Mouse (Mus musculus): ENCODE measurements around the gene E2f8. TPM values are rescaled to one million over a fixed set of nuclear protein-coding genes. Genes with fewer than 3 reads are reported as not detected.

The E2f8 gene
- 0.12 and 0.28 TPM in 2 replicates for polyA plus RNA-seq (2012; rRNA removed)

DNA sequence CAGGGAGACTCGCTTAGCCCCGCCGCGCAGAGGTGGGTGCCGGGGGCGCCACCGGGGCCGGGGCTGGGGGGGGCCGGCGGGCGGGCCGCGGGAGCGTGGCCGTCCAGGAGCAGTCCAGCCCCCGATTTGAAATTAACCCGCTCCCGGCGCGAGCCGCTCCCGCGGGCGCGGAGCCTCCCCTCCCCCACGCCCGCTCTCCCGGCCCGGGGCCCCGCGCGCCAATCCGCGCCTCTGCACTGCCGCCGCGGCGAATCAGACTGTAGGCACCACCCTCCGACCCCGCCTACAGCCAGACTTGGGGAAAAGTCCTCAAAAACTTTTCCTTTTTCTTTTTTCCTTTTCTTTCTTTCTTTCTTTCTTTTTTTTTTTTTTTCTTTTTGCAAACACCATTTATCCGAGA, at the start of gene E2f8:
TSS of gene E2f8 (minus strand) at position 111 of the 400 bp plus-strand sequence.
- Histone ChIP-seq H3K27ac (ENCODE audit: insufficient read depth, low read depth, low read length) (no peak within 1 kb of the TSS), H3K4me3 (ENCODE audit: insufficient read depth, low read depth, low read length) (peak within 1 kb of the TSS; percentile 52), H3K36me3 (ENCODE audit: control insufficient read depth, insufficient read depth, low read length) (no peaks in the 10 kb centered on the region), H3K4me1 (ENCODE audit: control insufficient read depth, insufficient read depth, low read length) (peaks cover 3% of the 10 kb centered on the region; the same call in 1 of the 2 replicates), H3K27me3 (replicated peaks; ENCODE audit: control insufficient read depth, insufficient read depth, low read length) (no peaks in the 10 kb centered on the region)
- WGBS: under 1% methylated on average over 41 of the region's 41 CpGs
- DNase-seq: peak; percentile 82
- TF ChIP-seq CTCF (conservative IDR thresholded peaks at IDR 0.05; ENCODE audit: insufficient read depth, insufficient read length, low read depth, low read length) (no peak), POLR2A (IDR thresholded peaks at IDR 0.05; ENCODE audit: low read depth, low read length) (no peak)

- Histone ChIP-seq H3K27ac (ENCODE audit: insufficient read depth, low read depth, low read length) (no peak overlapping the region), H3K4me1 (ENCODE audit: control insufficient read depth, insufficient read depth, low read length) (no peaks in the 10 kb centered on the region), H3K36me3 (ENCODE audit: control insufficient read depth, insufficient read depth, low read length) (no peaks in the 10 kb centered on the region), H3K27me3 (replicated peaks; ENCODE audit: control insufficient read depth, insufficient read depth, low read length) (no peaks in the 10 kb centered on the region), H3K4me3 (ENCODE audit: insufficient read depth, low read depth, low read length) (no peak overlapping the region)
- 34% methylated on average over 5 of the region's 5 CpGs for WGBS
- peak; percentile 83 for DNase-seq
- no peak; the same call in 1 of the 2 replicates for TF ChIP-seq CTCF (conservative IDR thresholded peaks at IDR 0.05; ENCODE audit: insufficient read depth, insufficient read length, low read depth, low read length)
- TF ChIP-seq POLR2A (IDR thresholded peaks at IDR 0.05; ENCODE audit: low read depth, low read length): no peak
Measured at GRCm38 (mm10) chr7:48930399-48930798, 49.0 kb upstream of the E2f8 start.

DNA sequence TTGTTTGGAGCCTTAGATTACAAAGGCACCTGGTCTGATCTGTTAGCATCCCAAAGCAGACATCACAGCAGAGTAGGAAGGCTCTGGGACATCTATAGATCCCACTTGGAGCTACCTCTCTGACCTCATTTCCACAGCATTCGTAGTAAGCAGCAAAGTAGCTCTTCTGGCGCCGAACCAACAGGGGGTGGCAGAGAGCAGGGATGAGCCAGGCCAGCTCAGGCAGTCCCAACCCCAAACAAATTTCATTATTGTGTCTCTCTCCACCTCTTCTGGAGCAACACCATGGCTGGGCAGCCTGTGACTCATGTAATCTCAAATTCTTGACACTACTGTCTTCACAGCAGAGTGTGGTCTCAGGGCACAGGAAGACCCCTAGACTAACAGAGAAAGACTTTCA, 47.0 kb upstream of the E2f8 start:
- no peaks in the 10 kb centered on the region for H3K4me1 ChIP-seq (ENCODE audit: control insufficient read depth, insufficient read depth, low read length)
- H3K27ac ChIP-seq (ENCODE audit: insufficient read depth, low read depth, low read length): no peak overlapping the region
- no peaks in the 10 kb centered on the region for H3K36me3 ChIP-seq (ENCODE audit: control insufficient read depth, insufficient read depth, low read length)
- no peak overlapping the region for H3K4me3 ChIP-seq (ENCODE audit: insufficient read depth, low read depth, low read length)
- TF ChIP-seq CTCF (conservative IDR thresholded peaks at IDR 0.05; ENCODE audit: insufficient read depth, insufficient read length, low read depth, low read length): peak; percentile 82
- TF ChIP-seq POLR2A (IDR thresholded peaks at IDR 0.05; ENCODE audit: low read depth, low read length): no peak
- H3K27me3 ChIP-seq (replicated peaks; ENCODE audit: control insufficient read depth, insufficient read depth, low read length): no peaks in the 10 kb centered on the region
- 16% methylated on average over 3 of the region's 3 CpGs for WGBS
- DNase-seq: peak; percentile 53

- peak overlapping the region; percentile 33 for H3K27ac ChIP-seq (ENCODE audit: insufficient read depth, low read depth, low read length)
- DNase-seq: peak; percentile 49
Measured at GRCm38 (mm10) chr7:48925214-48925613, 43.8 kb upstream of the E2f8 start.

DNA sequence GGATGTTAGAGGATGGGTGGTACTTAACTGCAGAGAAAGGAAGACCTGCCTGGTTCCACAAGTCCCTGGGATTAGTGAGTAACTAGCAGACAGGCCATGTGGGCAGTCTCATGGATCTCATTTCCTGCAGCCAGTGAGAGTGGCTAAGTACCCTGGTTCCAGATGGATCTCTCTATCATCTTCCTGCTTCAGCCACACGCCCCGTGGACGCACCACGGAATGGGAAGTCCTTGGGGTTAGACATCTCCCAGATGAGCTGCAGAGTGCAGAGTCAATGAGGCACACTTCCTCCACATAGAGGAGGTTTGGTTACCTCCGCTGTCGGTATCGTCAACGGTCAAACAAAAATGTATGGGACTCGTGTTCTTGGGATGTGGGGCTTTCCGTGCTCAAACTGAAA, 42.2 kb upstream of the E2f8 start:
- no peak for DNase-seq
- Histone ChIP-seq H3K27me3 (replicated peaks; ENCODE audit: control insufficient read depth, insufficient read depth, low read length) (no peaks in the 10 kb centered on the region), H3K4me3 (ENCODE audit: insufficient read depth, low read depth, low read length) (no peak overlapping the region), H3K4me1 (ENCODE audit: control insufficient read depth, insufficient read depth, low read length) (no peaks in the 10 kb centered on the region), H3K36me3 (ENCODE audit: control insufficient read depth, insufficient read depth, low read length) (no peaks in the 10 kb centered on the region), H3K27ac (ENCODE audit: insufficient read depth, low read depth, low read length) (no peak overlapping the region)
- TF ChIP-seq CTCF (conservative IDR thresholded peaks at IDR 0.05; ENCODE audit: insufficient read depth, insufficient read length, low read depth, low read length) (no peak), POLR2A (IDR thresholded peaks at IDR 0.05; ENCODE audit: low read depth, low read length) (no peak)
- WGBS: 40% methylated on average over 10 of the region's 10 CpGs

More at GRCm38 (mm10) chr7:48925214-48925613, 43.8 kb upstream of the E2f8 start:
- Histone ChIP-seq H3K4me1 (ENCODE audit: control insufficient read depth, insufficient read depth, low read length) (no peaks in the 10 kb centered on the region), H3K4me3 (ENCODE audit: insufficient read depth, low read depth, low read length) (no peak overlapping the region), H3K36me3 (ENCODE audit: control insufficient read depth, insufficient read depth, low read length) (no peaks in the 10 kb centered on the region), H3K27me3 (replicated peaks; ENCODE audit: control insufficient read depth, insufficient read depth, low read length) (no peaks in the 10 kb centered on the region)
- 48% methylated on average over 3 of the region's 3 CpGs for WGBS
- TF ChIP-seq CTCF (conservative IDR thresholded peaks at IDR 0.05; ENCODE audit: insufficient read depth, insufficient read length, low read depth, low read length) (no peak), POLR2A (IDR thresholded peaks at IDR 0.05; ENCODE audit: low read depth, low read length) (no peak)

DNA sequence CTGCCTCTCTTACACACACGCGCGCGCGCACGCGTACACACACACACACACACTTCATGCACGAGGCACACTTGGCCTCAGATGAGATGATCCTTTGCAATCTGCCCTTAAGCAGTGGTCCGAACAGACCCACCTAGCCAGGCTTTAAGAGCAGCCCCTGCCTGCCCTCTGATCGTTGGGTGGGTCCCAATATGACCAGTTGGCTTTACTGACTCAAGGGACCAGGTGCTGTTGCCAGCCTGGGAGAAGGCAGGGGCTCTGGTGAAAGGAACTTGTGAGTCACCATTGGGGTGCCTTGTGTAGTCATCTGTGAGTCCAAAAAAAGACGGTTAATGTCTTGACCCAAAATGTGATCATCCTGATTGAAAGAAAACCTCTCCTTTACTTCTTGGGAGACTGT, 37.0 kb upstream of the E2f8 start:
- no peaks in the 10 kb centered on the region for H3K27me3 ChIP-seq (replicated peaks; ENCODE audit: control insufficient read depth, insufficient read depth, low read length)
- no peaks in the 10 kb centered on the region for H3K4me1 ChIP-seq (ENCODE audit: control insufficient read depth, insufficient read depth, low read length)
- no peak overlapping the region for H3K27ac ChIP-seq (ENCODE audit: insufficient read depth, low read depth, low read length)
- no peaks in the 10 kb centered on the region for H3K36me3 ChIP-seq (ENCODE audit: control insufficient read depth, insufficient read depth, low read length)
- no peak for TF ChIP-seq CTCF (conservative IDR thresholded peaks at IDR 0.05; ENCODE audit: insufficient read depth, insufficient read length, low read depth, low read length)
- no peak for TF ChIP-seq POLR2A (IDR thresholded peaks at IDR 0.05; ENCODE audit: low read depth, low read length)
- DNase-seq: no peak
- H3K4me3 ChIP-seq (ENCODE audit: insufficient read depth, low read depth, low read length): no peak overlapping the region
- 69% methylated on average over 11 of the region's 11 CpGs for WGBS

DNA sequence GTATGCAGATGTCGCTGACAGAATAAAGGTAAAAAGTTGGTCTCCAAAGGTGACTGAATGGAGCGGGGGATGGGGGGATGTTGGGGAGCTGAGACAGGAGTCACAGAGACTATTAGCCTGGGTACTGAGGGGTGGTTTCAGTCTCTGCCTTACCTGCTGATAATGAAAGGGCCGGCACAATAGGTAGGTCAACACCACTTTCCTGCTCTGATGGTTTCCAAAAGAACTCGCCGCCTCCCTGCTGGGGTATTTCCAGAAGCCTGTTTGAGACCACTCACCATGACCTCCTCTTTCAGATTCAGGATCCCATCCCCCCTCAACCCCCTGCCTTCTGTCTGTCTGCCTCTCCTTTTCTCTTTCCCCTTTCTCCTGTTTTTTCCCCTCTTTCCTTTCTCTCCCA, 36.6 kb upstream of the E2f8 start:
- Histone ChIP-seq H3K4me1 (ENCODE audit: control insufficient read depth, insufficient read depth, low read length) (no peaks in the 10 kb centered on the region), H3K4me3 (ENCODE audit: insufficient read depth, low read depth, low read length) (no peak overlapping the region), H3K27me3 (replicated peaks; ENCODE audit: control insufficient read depth, insufficient read depth, low read length) (no peaks in the 10 kb centered on the region), H3K27ac (ENCODE audit: insufficient read depth, low read depth, low read length) (no peak overlapping the region), H3K36me3 (ENCODE audit: control insufficient read depth, insufficient read depth, low read length) (no peaks in the 10 kb centered on the region)
- DNase-seq: no peak
- 50% methylated on average over 5 of the region's 5 CpGs for WGBS
- no peak for TF ChIP-seq POLR2A (IDR thresholded peaks at IDR 0.05; ENCODE audit: low read depth, low read length)
- TF ChIP-seq CTCF (conservative IDR thresholded peaks at IDR 0.05; ENCODE audit: insufficient read depth, insufficient read length, low read depth, low read length): no peak
